Mouse (Mus musculus) CH12.LX (cell line): ENCODE results near the gene Srr. TPM values are rescaled to one million over a fixed set of nuclear protein-coding genes. Genes with fewer than 3 reads are reported as not detected.

Source experiments
- DNase-seq: peaks from one replicate; pipeline ENCODE4 v3.0.0-alpha.2; 2013; ENCODE audit errors: extremely low read depth
- H3K27ac ChIP-seq: 2 replicates; pipeline ENCODE4 v1.5.1; 2012; ENCODE audit warnings: low read depth, mild to moderate bottlenecking, control low read depth, moderate library complexity; ENCODE audit not compliant: insufficient read depth
- H3K27me3 ChIP-seq: replicated peaks from 2 replicates; pipeline ENCODE3; 2012; ENCODE audit warnings: inconsistent platforms
- H3K36me3 ChIP-seq, 2 experiments: replicated peaks in 1 of 2; 2 replicates each; pipeline versions ENCODE3 to v1.6.1; 2012; ENCODE audit warnings: inconsistent platforms in 1 of 2, low read length in 1 of 2, mild to moderate bottlenecking in 1 of 2, mixed read lengths in 1 of 2, moderate library complexity in 1 of 2; ENCODE audit not compliant: control insufficient read depth in 1 of 2, insufficient read depth in 1 of 2
- H3K4me1 ChIP-seq, 2 experiments: 2 replicates each; pipeline ENCODE4 v1.6.1; 2012; ENCODE audit warnings: inconsistent platforms in 1 of 2, moderate library complexity in 1 of 2; ENCODE audit not compliant: insufficient read depth in 2 of 2, control insufficient read depth in 1 of 2
- H3K4me2 ChIP-seq: 2 replicates; pipeline ENCODE4 v1.6.1; 2012; ENCODE audit warnings: low read depth, mild to moderate bottlenecking, control low read depth; ENCODE audit not compliant: poor library complexity, insufficient read depth, severe bottlenecking
- H3K4me3 ChIP-seq, 3 experiments: fragments of 150-350 bp in 1 of 3; sonication (generic) in 1 of 3; replicated peaks in 1 of 3; 2 replicates each; pipeline versions ENCODE3 to v1.5.1; 2011 to 2012; ENCODE audit warnings: low read depth in 2 of 3, low read length in 2 of 3, mild to moderate bottlenecking in 2 of 3, moderate library complexity in 2 of 3, control low read depth in 1 of 3, improper control_type of control experiment in 1 of 3, inconsistent platforms in 1 of 3, mixed read lengths in 1 of 3; ENCODE audit not compliant: poor library complexity in 1 of 3
- H3K79me2 ChIP-seq: replicated peaks from 2 replicates; pipeline ENCODE4 v1.6.1; 2012; ENCODE audit warnings: mild to moderate bottlenecking, moderate library complexity; ENCODE audit not compliant: control insufficient read depth, poor library complexity, insufficient read depth, severe bottlenecking; ENCODE audit errors: extremely low read depth
- H3K9ac ChIP-seq: 2 replicates; pipeline ENCODE4 v1.6.1; 2012; ENCODE audit warnings: low read depth, mild to moderate bottlenecking, control low read depth, moderate library complexity; ENCODE audit not compliant: insufficient read depth
- H3K9me3 ChIP-seq: replicated peaks from 2 replicates; pipeline ENCODE3; 2012; ENCODE audit warnings: low read length, inconsistent platforms, mixed read lengths
- BHLHE40 ChIP-seq: IDR thresholded peaks from 2 replicates; pipeline ENCODE4 v1.6.1; 2011; ENCODE audit warnings: mild to moderate bottlenecking, low read depth, low read length, improper control_type of control experiment
- CHD1 ChIP-seq: IDR thresholded peaks from 2 replicates; pipeline ENCODE4 v1.6.1; 2012; ENCODE audit warnings: low read depth, low read length, improper control_type of control experiment, inconsistent platforms
- CHD2 ChIP-seq: IDR thresholded peaks from 2 replicates; pipeline ENCODE4 v1.6.1; 2011; ENCODE audit warnings: low read length, improper control_type of control experiment
- CTCF ChIP-seq, 2 experiments: IDR thresholded peaks in 1 of 2; conservative IDR thresholded peaks in 1 of 2; 2 replicates each; pipeline ENCODE4 v1.5.1; 2011 to 2012; ENCODE audit warnings: low read depth in 2 of 2, low read length in 2 of 2, improper control_type of control experiment in 1 of 2, inconsistent platforms in 1 of 2, mild to moderate bottlenecking in 1 of 2, moderate library complexity in 1 of 2
- E2F4 ChIP-seq: IDR thresholded peaks from 2 replicates; pipeline ENCODE4 v1.6.1; 2011; ENCODE audit warnings: low read depth, low read length, improper control_type of control experiment; ENCODE audit not compliant: insufficient replicate concordance
- EP300 ChIP-seq: IDR thresholded peaks from 2 replicates; pipeline ENCODE4 v1.6.1; 2011; ENCODE audit warnings: low read length, improper control_type of control experiment
- GABPA ChIP-seq: IDR thresholded peaks from 2 replicates; pipeline ENCODE4 v1.6.1; 2012; ENCODE audit warnings: low read depth, low read length, improper control_type of control experiment, inconsistent platforms; ENCODE audit not compliant: insufficient replicate concordance
- HCFC1 ChIP-seq: IDR thresholded peaks from 2 replicates; pipeline ENCODE4 v1.6.1; 2012; ENCODE audit warnings: low read depth, mild to moderate bottlenecking, inconsistent platforms, low read length, improper control_type of control experiment
- IRF4 ChIP-seq: IDR thresholded peaks from 2 replicates; pipeline ENCODE4 v1.6.1; 2014; ENCODE audit warnings: low read depth, mild to moderate bottlenecking, inconsistent platforms, low read length, improper control_type of control experiment
- JUN ChIP-seq: IDR thresholded peaks from 2 replicates; pipeline ENCODE4 v1.6.1; 2011; ENCODE audit warnings: low read depth, mild to moderate bottlenecking, low read length, improper control_type of control experiment, moderate library complexity; ENCODE audit not compliant: insufficient read depth
- MAFK ChIP-seq: IDR thresholded peaks from 2 replicates; pipeline ENCODE4 v1.6.1; 2011; ENCODE audit warnings: low read length, improper control_type of control experiment; ENCODE audit not compliant: insufficient replicate concordance
- MAZ ChIP-seq: IDR thresholded peaks from 2 replicates; pipeline ENCODE4 v1.6.1; 2012; ENCODE audit warnings: low read depth, mild to moderate bottlenecking, inconsistent platforms, low read length, improper control_type of control experiment, moderate library complexity
- MEF2A ChIP-seq: IDR thresholded peaks from 2 replicates; pipeline ENCODE4 v1.6.1; 2014; ENCODE audit warnings: low read depth, mild to moderate bottlenecking, inconsistent platforms, low read length, improper control_type of control experiment, borderline replicate concordance
- MXI1 ChIP-seq: IDR thresholded peaks from 2 replicates; pipeline ENCODE4 v1.6.1; 2011; ENCODE audit warnings: mild to moderate bottlenecking, low read depth, low read length, improper control_type of control experiment
- MYC ChIP-seq: IDR thresholded peaks from 2 replicates; pipeline ENCODE4 v1.6.1; 2011; ENCODE audit warnings: low read depth, mild to moderate bottlenecking, improper control_type of control experiment, low read length
- NELFE ChIP-seq: IDR thresholded peaks from 2 replicates; pipeline ENCODE4 v1.6.1; 2011; ENCODE audit warnings: low read depth, low read length, improper control_type of control experiment
- NRF1 ChIP-seq: IDR thresholded peaks from 2 replicates; pipeline ENCODE4 v1.6.1; 2014; ENCODE audit warnings: low read depth, mild to moderate bottlenecking, inconsistent platforms, low read length, improper control_type of control experiment, moderate library complexity
- PAX5 ChIP-seq: IDR thresholded peaks from 2 replicates; pipeline ENCODE4 v1.6.1; 2012; ENCODE audit warnings: low read length, inconsistent platforms, mixed read lengths
- POLR2A ChIP-seq: IDR thresholded peaks from 2 replicates; pipeline ENCODE4 v1.6.1; 2011; ENCODE audit warnings: low read depth, mild to moderate bottlenecking, improper control_type of control experiment, low read length
- POLR2AphosphoS2 ChIP-seq: IDR thresholded peaks from 2 replicates; pipeline ENCODE4 v1.6.1; 2011; ENCODE audit warnings: low read depth, low read length, improper control_type of control experiment
- RAD21 ChIP-seq: IDR thresholded peaks from 2 replicates; pipeline ENCODE4 v1.6.1; 2011; ENCODE audit warnings: low read depth, mild to moderate bottlenecking, low read length, improper control_type of control experiment, moderate library complexity
- SIN3A ChIP-seq: IDR thresholded peaks from 2 replicates; pipeline ENCODE4 v1.6.1; 2012; ENCODE audit warnings: low read length, improper control_type of control experiment, inconsistent platforms
- TBP ChIP-seq: conservative IDR thresholded peaks from 2 replicates; pipeline ENCODE4 v1.6.1; 2011; ENCODE audit warnings: low read depth, low read length, improper control_type of control experiment
- USF1 ChIP-seq: IDR thresholded peaks from 2 replicates; pipeline ENCODE4 v1.6.1; 2014; ENCODE audit warnings: low read depth, mild to moderate bottlenecking, inconsistent platforms, low read length, improper control_type of control experiment
- ZKSCAN1 ChIP-seq: IDR thresholded peaks from 2 replicates; pipeline ENCODE4 v1.6.1; 2012; ENCODE audit warnings: low read depth, inconsistent platforms, low read length, improper control_type of control experiment, borderline replicate concordance
- ZMIZ1 ChIP-seq: IDR thresholded peaks from 2 replicates; pipeline ENCODE4 v1.6.1; 2012; ENCODE audit warnings: low read depth, mild to moderate bottlenecking, inconsistent platforms, low read length, improper control_type of control experiment
- ZNF384 ChIP-seq: IDR thresholded peaks from 2 replicates; pipeline ENCODE4 v1.6.1; 2012; ENCODE audit warnings: low read depth, low read length, improper control_type of control experiment, inconsistent platforms
- dilution Hi-C: fragments of 300-500 bp; cut with MboI; formaldehyde crosslinking; loops from 2 replicates; pipeline ENCODE4 v1.14.3; 2020; ENCODE audit warnings: low sequenced_read_pairs; ENCODE audit not compliant: extremely low pct_unique_long_range_greater_than_20kb, extremely low pct_ligation_motif_present
- in situ Hi-C: fragments of 300-500 bp; cut with MboI; formaldehyde crosslinking; loops from 3 replicates; pipeline ENCODE4 v1.14.3; 2019; ENCODE audit warnings: low sequenced_read_pairs, low pct_ligation_motif_present, low pct_unique_long_range_greater_than_20kb, mixed read lengths
- polyA plus RNA-seq: library from polyadenylated mRNA; unstranded; fragments of >175 nt; gene quantifications from 2 replicates; pipeline ENCODE4 v1.2.1, GENCODE M21; 2012; ENCODE audit warnings: low read depth; ENCODE audit not compliant: insufficient read length
- total RNA-seq, 2 experiments: library from RNA; depleted of rRNA; stranded (reverse); fragments of 300-350 nt in 1 of 2; fragments of >200 nt in 1 of 2; gene quantifications; 2 replicates each; pipeline ENCODE4 v1.2.3; 2012 to 2014

The Srr gene
- total and polyA plus RNA-seq, 3 experiments, result 5.7 to 5.9 (median 5.7) TPM

DNA sequence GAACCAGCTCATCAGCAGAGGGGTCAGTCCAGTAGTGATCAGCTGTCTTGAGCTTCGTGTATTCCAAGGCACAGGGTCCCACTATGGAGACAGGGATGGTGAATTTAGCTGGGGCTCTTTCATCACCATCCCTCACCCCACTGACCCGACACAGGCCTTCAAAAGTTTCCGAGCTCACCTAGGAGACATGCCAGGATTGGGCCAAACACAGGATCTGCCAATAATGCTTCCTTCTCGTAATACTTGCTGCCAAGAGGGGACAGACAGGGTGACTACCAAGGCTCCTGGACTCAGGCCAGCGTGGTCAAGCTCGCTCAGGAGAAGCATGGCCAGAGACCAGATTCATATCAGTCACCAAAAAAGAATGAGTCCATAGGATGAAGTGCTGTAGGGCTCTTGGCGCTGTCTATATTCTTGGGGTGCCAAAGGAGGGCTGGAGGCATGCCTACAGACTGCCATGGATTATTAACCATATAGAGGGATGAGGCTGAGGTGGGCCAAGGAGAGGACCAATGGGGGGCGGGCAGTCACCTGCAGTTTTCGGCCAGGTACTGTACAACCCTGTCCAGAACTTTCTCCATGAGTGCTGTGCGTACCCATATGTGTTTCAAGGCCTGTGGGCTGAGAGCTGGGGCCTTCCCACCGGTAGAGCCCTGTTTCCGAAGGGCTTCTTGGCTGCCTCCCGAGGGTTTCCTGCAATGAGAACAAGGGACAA is 57.5 kb downstream of the Srr start:
- H3K4me1 ChIP-seq, result peaks cover 0 to 5% of the 10 kb centered on the region in 2 experiments; a peak in 1 of 4 replicates
- no peak overlapping the region for H3K9ac ChIP-seq
- H3K27ac ChIP-seq, result no peak overlapping the region
- H3K27me3 ChIP-seq, result no peaks in the 10 kb centered on the region
- no peak for DNase-seq
- peaks cover 0 to 19% of the 10 kb centered on the region in 2 experiments for H3K36me3 ChIP-seq
- no peak overlapping the region for H3K4me3 ChIP-seq
- in situ Hi-C loops, result no loop called here
- H3K79me2 ChIP-seq, result no peaks in the 10 kb centered on the region
- H3K9me3 ChIP-seq, result no peaks in the 10 kb centered on the region
- TF ChIP-seq ZMIZ1 (no peak), IRF4 (no peak), NELFE (no peak), HCFC1 (no peak), EP300 (no peak), MEF2A (no peak), MYC (no peak), JUN (no peak), TBP (no peak), CHD2 (no peak), MAFK (no peak), RAD21 (no peak), CHD1 (no peak), USF1 (no peak)
- TF ChIP-seq, all 38 proteins: peak for 0
- H3K4me2 ChIP-seq, result no peak overlapping the region
- dilution Hi-C loops, result no loop called here

DNA sequence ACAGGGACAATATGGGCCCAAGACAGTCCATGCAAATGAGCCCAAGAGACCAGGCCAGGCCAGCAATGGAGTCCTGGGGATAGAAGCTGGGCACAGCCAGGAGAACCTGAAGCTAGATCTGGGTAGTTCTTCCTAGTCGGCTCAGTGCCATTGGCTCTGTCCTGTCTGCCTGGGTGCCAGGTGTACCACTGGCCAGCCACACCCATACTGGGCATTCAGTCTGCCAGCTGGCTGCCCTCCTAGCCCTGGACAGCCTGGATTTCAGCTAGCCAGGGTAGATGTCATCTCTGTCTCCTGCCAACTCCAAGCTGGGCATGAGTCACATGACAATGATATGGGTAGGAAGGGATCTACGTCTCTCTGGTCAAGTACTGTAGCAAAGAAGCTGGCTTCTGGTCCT is 58.6 kb downstream of the Srr start:
- Histone ChIP-seq H3K36me3 (peaks cover 0 to 20% of the 10 kb centered on the region in 2 experiments), H3K4me3 (no peak overlapping the region), H3K4me1 (peaks cover 0 to 5% of the 10 kb centered on the region in 2 experiments; a peak in 1 of 4 replicates), H3K4me2 (no peak overlapping the region), H3K27me3 (no peaks in the 10 kb centered on the region), H3K9me3 (no peaks in the 10 kb centered on the region), H3K9ac (no peak overlapping the region), H3K27ac (no peak overlapping the region), H3K79me2 (no peaks in the 10 kb centered on the region)
- dilution Hi-C loops (no loop called here), in situ Hi-C loops (no loop called here)
- no peak for DNase-seq
- TF ChIP-seq ZMIZ1 (no peak), POLR2A (no peak), PAX5 (no peak), NRF1 (no peak), E2F4 (no peak), ZNF384 (no peak), CTCF (conservative IDR thresholded peaks at IDR 0.05 in 1 of 2, IDR thresholded peaks at IDR 0.05 in 1 of 2; ENCODE audit: low read depth in 2 of 2, low read length in 2 of 2) (no peak), CHD1 (no peak), IRF4 (no peak), MXI1 (no peak), GABPA (no peak), ZKSCAN1 (no peak), MYC (no peak), POLR2AphosphoS2 (no peak), MAFK (no peak), SIN3A (no peak), JUN (no peak), BHLHE40 (no peak), RAD21 (no peak), MAZ (no peak)
